Mouse (Mus musculus) heart, embryonic 16.5 days (tissue): ENCODE data around the gene Glrb. TPM values are rescaled to one million over a fixed set of nuclear protein-coding genes. Genes with fewer than 3 reads are reported as not detected.

Source experiments
- ATAC-seq: fragments of 200-750 bp; cut with Nextera tagmentation; replicated peaks from 2 replicates; pipeline ENCODE4 v1.8.0; 2017; ENCODE audit warnings: moderate number of reproducible peaks; ENCODE audit not compliant: insufficient read depth, low FRiP score; ENCODE audit errors: extremely low read depth
- H3K27ac ChIP-seq: fragments of 300-500 bp; sonication (generic); 2 replicates; pipeline ENCODE4 v1.5.1; 2014; ENCODE audit warnings: mild to moderate bottlenecking, low read length, control low read depth, moderate library complexity
- H3K27me3 ChIP-seq: fragments of 300-500 bp; sonication (generic); 2 replicates; pipeline ENCODE4 v1.6.1; 2014; ENCODE audit warnings: low read length, mixed read lengths; ENCODE audit not compliant: control insufficient read depth, insufficient read depth
- H3K36me3 ChIP-seq: fragments of 300-500 bp; sonication (generic); 2 replicates; pipeline ENCODE4 v1.6.1; 2014; ENCODE audit not compliant: control insufficient read depth, insufficient read depth
- H3K4me1 ChIP-seq: fragments of 300-500 bp; sonication (generic); 2 replicates; pipeline ENCODE4 v1.6.1; 2014; ENCODE audit warnings: low read length, mixed read lengths; ENCODE audit not compliant: control insufficient read depth, insufficient read depth
- H3K4me2 ChIP-seq: fragments of 300-500 bp; sonication (generic); 2 replicates; pipeline ENCODE4 v1.6.1; 2014; ENCODE audit warnings: low read depth, mild to moderate bottlenecking, control low read depth, low read length
- H3K4me3 ChIP-seq: fragments of 300-500 bp; sonication (generic); 2 replicates; pipeline ENCODE4 v1.5.1; 2014; ENCODE audit warnings: mild to moderate bottlenecking, control low read depth, low read length
- H3K9ac ChIP-seq: fragments of 300-500 bp; sonication (generic); 2 replicates; pipeline ENCODE4 v1.6.1; 2014; ENCODE audit warnings: low read length, control low read depth
- H3K9me3 ChIP-seq: fragments of 300-500 bp; sonication (generic); replicated peaks from 2 replicates; pipeline ENCODE4 v1.6.1; 2016; ENCODE audit warnings: low read length; ENCODE audit not compliant: control insufficient read depth
- WGBS: fragments of 180-500 bp; shearing (Covaris S2); extraction: QIAGEN DNeasy Blood & Tissue Kit; methylation state at CpG from one replicate; pipeline ENCODE4 v1.1.7; 2014; 5-methylcytosine and 5-hydroxymethylcytosine counted together
- polyA plus RNA-seq: library from polyadenylated mRNA; unstranded; fragments of >200 nt; fragmentation: Nextera tagmentation; extraction: Ambion mirVana; gene quantifications from 2 replicates; pipeline ENCODE4 v1.2.1, GENCODE M21; 2015

Gene Glrb
- polyA plus RNA-seq, 1 experiment from 2014 or later: 2.1 TPM

DNA sequence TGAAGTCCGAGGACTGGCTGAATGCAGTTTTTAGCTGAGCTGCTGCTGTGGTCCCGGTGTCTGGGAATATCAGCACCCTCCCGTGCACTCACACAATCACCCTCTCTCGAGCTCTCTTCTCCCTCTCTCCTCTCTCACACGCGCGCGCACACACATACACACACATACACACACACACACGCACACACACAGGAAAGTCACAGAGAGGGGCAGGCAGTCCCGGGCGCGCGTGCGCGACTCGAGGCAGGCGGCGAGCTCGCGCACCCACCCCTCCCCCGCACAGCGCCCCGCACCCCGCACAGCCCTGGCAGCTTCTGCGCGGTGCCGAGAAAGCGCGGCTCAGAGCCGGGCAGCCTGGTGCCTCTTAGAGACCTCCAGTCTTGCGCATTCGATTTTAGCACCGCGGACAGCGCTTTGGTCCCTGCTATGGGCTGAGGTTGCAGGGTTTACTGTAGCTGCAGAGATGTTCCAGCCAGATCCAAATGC is 110.8 kb downstream of the Glrb start, which contains the start of gene Gria2:
Gene Gria2, minus strand, starts transcription at position 240 of the 486 bp plus-strand sequence.
- Histone ChIP-seq H3K4me1 (peaks cover 13% of the 10 kb centered on the region), H3K9me3 (no peaks in the 10 kb centered on the region), H3K27me3 (peaks cover 29% of the 10 kb centered on the region), H3K36me3 (no peaks in the 10 kb centered on the region), H3K27ac (no peak within 1 kb of the TSS), H3K9ac (no peak within 1 kb of the TSS), H3K4me3 (peak within 1 kb of the TSS; percentile 46), H3K4me2 (peak within 1 kb of the TSS; percentile 74)
- WGBS: under 1% methylated on average over 35 of the region's 35 CpGs
- ATAC-seq: peak; percentile 87

DNA sequence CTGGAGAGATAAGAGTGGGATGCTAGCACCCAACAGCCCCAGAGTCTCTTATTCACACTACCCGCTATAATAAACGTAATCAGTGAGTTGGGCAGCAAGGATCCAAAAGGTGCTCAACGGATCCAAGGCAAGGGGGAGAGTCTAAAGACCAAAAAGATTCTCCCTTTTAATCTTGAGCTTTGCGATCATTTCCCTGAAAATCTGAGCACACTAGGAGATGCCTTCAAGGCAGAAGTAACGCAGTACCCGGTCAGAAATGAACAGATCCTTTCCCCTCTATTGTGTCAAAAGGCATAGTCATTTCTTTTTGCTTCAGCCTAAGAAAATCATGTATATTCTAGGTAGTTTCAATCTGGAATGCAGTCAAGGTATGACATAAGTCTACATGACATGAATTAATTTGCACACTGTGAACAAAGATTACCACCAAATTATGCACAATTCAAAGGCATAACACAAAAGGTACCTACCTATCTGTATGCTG is 111.6 kb downstream of the Glrb start:
- H3K9me3 ChIP-seq: no peaks in the 10 kb centered on the region
- 24% methylated on average over 6 of the region's 6 CpGs for WGBS
- H3K36me3 ChIP-seq: no peaks in the 10 kb centered on the region
- no peak overlapping the region for H3K9ac ChIP-seq
- H3K4me3 ChIP-seq: no peak overlapping the region
- H3K27me3 ChIP-seq: peaks cover 29% of the 10 kb centered on the region
- no peak overlapping the region for H3K27ac ChIP-seq
- no peak for ATAC-seq
- peaks cover 13% of the 10 kb centered on the region for H3K4me1 ChIP-seq
- H3K4me2 ChIP-seq: no peak overlapping the region

DNA sequence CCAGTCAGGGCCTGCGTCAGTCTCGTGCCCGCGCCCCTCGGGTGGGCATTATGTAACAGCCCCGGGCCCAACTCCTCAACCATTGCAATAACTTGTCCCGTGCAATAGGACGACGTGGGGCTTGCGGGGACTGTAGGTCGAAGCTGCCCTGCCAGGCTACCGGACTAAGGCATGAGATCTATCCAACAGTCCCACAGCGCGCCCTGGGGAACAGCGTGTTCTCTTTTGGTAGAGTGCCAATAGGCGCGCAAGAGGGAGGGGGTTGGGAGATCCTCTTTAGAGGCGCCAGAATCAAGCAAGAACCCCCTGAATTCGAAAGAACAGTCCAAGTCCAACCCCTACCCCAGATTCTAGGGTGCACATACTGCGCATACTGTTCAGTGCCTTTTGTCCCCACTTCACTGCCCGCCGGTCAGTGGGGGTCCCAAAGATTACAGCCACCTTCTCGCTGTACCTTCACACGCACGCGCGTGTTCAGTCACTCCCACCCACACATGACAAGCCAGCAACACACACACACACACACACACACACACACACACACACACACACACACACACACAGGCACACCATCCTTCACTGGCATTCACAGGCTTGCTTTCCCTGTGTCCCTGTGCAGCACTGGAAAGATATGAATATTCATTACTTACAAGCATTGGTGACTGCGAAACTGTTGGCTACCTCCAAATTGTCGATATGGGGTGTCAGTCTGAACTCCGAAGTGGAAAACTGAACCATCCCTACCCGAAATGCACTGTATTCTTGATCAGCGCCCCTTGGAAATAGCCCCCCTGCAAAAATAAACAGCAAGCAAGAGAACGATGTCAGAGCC is 112.2 kb downstream of the Glrb start:
- H3K4me3 ChIP-seq: peak overlapping the region; percentile 42
- no peak overlapping the region for H3K27ac ChIP-seq
- ATAC-seq: 0 out of 2 replicates have a peak, but pooled peaks have one; percentile 28

DNA sequence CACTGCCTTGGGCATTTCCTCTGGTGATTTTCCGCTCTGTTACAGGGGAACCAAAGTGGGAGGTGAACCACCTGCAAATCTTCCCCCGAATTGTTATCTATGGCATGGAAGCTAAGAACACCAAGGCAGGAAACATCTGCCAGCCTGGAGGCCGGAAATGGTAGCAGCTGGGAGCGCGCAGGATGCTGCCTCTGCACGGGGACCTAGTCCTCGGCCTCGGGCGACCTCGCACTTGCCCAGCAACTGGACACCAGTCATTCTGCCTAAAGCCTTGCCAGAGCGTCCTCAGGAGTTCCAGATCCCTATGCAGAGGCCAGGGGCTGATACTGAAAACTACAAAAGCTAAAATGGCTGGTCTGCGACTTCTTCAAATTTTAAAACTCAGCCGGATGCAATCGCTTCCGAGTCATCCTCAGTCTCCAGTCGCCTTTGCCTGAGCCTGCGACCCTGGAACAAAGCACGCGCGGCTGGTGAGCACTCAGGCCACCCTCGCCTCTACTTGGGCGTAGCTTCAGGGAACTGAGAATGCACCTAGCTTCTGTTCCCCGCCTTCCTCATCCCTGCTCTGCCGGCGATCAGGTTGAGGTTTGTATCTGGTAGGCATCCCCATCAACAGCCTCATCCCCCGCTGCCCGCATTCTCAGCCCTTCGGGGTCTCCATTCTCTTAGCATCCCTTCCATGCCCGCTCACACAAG is 113.0 kb downstream of the Glrb start:
- Histone ChIP-seq H3K4me3 (peak overlapping the region; percentile 42), H3K9me3 (no peaks in the 10 kb centered on the region), H3K27ac (no peak overlapping the region), H3K27me3 (peaks cover 29% of the 10 kb centered on the region), H3K4me1 (peaks cover 13% of the 10 kb centered on the region), H3K4me2 (peak overlapping the region; percentile 59), H3K9ac (no peak overlapping the region), H3K36me3 (no peaks in the 10 kb centered on the region)
- peak; percentile 49 for ATAC-seq
- 2% methylated on average over 29 of the region's 29 CpGs for WGBS

More for the DNA sequence above, 112.2 kb downstream of the Glrb start:
- H3K9me3 ChIP-seq: no peaks in the 10 kb centered on the region
- H3K4me2 ChIP-seq: peak overlapping the region; percentile 59
- H3K9ac ChIP-seq: no peak overlapping the region
- WGBS: 9% methylated on average over 31 of the region's 33 CpGs
- H3K36me3 ChIP-seq: no peaks in the 10 kb centered on the region
- peaks cover 29% of the 10 kb centered on the region for H3K27me3 ChIP-seq
- H3K4me1 ChIP-seq: peaks cover 13% of the 10 kb centered on the region

DNA sequence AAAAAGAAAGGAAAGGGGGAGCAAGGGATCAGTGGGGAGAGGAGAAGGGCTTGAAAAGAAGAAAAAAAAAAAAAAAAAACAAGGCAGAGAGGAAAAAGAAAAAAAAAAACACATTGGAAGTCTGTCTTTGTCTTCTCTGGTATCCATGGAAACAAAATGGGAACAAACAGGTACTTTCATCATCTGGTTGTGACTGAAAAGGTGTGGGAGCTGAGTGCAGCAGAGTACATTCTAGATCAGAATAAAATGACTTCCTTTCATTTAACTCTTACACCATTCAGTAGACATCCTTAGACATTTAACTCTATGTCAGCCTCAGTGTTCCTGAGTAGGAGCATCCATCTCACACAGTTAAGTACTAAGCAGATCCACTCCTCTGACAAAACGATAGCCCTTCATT is 115.5 kb downstream of the Glrb start:
- no peaks in the 10 kb centered on the region for H3K36me3 ChIP-seq

DNA sequence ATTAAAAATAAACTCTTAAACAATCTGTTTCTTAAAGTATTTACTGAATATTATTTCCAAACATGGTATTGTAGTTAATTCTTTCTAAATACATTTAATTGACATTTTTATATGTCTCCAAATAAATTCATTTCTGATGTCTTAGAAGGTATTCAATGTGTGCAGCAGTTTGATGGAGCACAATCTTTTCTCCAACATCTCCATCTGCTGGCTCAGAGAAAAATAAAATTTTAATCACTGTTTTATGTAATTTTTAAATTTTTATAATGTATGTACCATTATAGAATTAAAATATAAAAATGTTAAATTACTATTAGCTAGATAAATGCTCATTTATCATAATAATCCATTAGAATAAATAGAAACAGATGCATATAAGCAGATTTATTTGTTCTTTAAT is 116.7 kb downstream of the Glrb start:
- H3K36me3 ChIP-seq: no peaks in the 10 kb centered on the region
- H3K27ac ChIP-seq: no peak overlapping the region
- H3K4me3 ChIP-seq: no peak overlapping the region
- peaks cover 10% of the 10 kb centered on the region for H3K4me1 ChIP-seq
- no peaks in the 10 kb centered on the region for H3K9me3 ChIP-seq
- ATAC-seq: no peak
- no peak overlapping the region for H3K9ac ChIP-seq
- H3K4me2 ChIP-seq: no peak overlapping the region
- peaks cover 16% of the 10 kb centered on the region for H3K27me3 ChIP-seq

More for the DNA sequence above, 115.5 kb downstream of the Glrb start:
- Histone ChIP-seq H3K4me2 (no peak overlapping the region), H3K27ac (no peak overlapping the region), H3K4me1 (peaks cover 13% of the 10 kb centered on the region), H3K9me3 (no peaks in the 10 kb centered on the region), H3K27me3 (peaks cover 26% of the 10 kb centered on the region), H3K4me3 (no peak overlapping the region), H3K9ac (no peak overlapping the region)
- no peak for ATAC-seq
- 70% methylated on average over 1 of the region's 1 CpGs for WGBS

DNA sequence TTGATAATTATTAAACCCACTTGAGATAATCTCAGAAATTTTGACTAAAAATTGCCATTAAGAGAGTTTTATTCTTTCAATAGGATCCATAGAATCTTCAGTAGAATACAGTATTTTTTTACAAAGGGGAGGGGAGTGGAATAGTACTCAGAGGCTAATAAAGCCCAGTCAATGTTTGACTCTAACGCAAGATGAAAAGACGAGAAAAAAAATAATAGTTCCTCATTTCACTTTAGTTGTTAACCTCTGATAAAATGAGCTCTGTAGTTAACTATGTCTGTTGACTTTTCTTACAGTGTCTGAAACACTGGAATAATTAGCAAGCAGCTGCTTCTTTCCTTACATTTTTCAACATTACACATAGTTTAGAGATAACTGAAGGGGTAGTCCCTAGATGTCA is 118.2 kb downstream of the Glrb start:
- H3K27ac ChIP-seq: no peak overlapping the region
- H3K9ac ChIP-seq: no peak overlapping the region
- H3K9me3 ChIP-seq: no peaks in the 10 kb centered on the region
- H3K4me3 ChIP-seq: no peak overlapping the region
- H3K4me2 ChIP-seq: no peak overlapping the region
- H3K36me3 ChIP-seq: no peaks in the 10 kb centered on the region
- 79% methylated on average over 2 of the region's 2 CpGs for WGBS
- peaks cover 3% of the 10 kb centered on the region for H3K27me3 ChIP-seq
- ATAC-seq: no peak
- peaks cover 2% of the 10 kb centered on the region for H3K4me1 ChIP-seq
